Mouse (Mus musculus) 3T3-L1 (cell line): ENCODE data around the gene Acpp.

ENCODE experiments used
- DNase-seq: peaks from one replicate; pipeline ENCODE4 v3.0.0-alpha.2; 2015; ENCODE audit warnings: low read depth, low spot score

Gene Acpp

DNA sequence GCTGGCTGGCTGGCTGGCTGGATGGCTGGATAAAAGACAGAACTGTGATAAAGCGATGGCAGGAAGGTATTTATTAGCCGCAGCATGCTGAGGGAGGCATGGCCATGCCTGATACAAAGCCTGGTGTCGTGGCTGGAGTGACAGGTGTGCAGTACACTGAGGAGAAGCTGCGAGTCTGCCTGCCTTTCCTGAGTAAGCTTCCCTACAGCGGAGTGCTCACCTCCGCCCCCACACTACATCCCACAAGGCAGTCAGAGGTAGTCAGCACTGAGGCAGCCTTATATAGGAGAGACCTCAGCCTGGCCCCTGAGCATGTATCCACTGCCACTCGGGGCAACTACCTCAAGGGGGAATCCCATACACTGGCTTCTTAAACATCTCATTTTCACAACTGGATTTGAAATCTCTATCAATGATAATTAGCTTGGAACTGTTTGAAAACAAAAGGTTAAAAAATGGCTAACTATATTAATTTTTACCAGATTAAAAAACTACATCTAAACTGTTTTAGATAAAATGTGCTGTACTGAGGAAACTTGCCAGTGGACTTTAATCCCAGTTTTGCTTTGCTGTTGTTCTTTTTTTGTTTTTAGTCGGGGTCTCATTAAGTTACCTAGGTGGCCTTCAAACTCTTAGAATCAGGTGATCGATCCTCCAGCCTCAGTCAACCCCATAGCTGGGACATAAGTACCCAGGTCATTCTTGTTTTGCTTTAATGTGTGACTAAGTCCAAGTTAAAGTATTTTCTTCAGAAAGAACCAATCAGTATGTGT is 83.0 kb downstream of the Acpp start:
- no peak for DNase-seq

DNA sequence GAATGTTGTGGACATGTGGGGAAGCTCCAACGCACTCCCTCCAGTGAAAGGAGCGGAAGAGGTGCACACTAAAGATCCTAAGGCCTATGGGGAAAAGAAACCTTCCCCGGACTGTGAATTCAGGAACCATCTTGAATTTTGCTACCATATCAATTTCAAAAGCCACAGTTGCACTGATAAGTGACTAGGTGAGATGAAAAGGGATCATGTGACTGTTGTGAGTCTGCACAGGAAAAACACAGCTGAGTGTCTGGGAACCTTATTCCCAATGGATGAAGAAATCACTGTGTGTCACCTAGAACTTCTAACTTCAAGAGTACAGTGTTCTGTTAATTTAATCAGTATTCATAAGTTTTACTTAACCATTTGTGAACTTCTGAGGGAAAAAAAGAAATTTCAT is 84.9 kb downstream of the Acpp start:
- DNase-seq, result no peak

DNA sequence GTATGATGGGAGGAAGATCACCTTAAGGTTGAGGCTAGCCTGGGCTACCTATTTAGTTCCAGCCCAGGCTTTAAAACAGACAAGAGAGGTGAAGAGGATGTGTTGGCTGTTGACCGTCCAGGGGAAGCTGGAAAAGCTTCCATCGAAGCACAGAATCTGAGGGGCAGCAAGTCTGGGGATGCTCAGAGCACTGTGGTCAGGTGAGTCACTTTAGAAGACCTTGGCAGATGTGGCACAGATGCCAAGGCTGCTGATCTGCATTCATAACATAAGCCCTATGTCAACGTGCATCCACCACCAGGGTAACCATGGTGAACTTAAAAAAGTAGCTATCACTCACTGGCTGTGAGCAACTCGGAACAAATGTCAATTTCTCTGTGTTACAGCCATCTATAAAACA is 85.9 kb downstream of the Acpp start:
- peak; percentile 65 for DNase-seq

DNA sequence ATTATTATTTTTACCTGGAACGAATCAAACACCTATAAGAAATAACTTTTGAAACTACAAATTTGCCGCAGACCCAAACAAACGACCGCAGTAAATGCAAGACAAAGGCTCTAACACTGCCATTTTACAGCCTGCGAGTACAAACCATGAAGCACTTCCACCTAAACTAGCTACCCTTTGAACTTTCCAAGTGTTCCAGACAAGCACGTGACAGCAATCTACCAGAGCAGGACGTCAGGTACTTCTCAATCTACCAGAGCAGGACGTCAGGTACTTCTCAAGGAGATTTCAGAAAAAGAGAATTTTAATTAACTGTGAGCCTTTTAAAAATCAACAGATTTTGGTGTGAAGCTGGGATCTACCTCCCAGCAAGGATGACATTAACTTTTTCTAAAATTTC is 86.4 kb downstream of the Acpp start:
- no peak for DNase-seq

DNA sequence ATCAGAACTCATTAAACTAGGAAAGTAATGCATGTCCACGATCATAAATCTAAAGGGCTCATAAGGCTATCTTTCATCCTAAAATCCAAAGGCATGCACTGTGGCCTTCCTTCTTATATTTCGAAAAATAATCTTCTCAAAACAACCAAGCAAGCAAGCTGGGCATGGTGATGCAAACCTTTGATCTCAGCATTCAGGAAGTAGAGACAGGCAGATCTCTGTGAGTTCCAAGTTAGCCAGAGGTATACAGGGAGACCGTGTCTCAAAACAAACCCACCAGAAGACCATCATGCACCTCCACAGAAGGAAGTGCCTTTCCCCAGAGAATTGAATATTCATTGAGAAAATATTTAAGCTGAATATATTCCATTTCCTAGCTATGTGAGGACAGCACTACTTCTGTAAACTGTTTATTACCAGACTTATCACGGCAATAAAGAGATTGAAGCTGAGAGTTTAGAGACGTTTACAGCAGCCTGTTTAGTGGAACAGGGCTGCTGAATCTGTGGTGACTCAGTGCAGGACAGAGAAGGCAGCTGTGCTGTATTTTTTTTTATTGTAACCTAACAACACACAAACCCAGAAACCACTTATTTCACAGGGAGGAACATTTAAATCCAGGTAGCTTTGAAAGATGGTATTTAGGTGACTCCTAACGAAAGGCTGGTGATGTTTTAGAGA is 90.1 kb downstream of the Acpp start:
- DNase-seq, result no peak

DNA sequence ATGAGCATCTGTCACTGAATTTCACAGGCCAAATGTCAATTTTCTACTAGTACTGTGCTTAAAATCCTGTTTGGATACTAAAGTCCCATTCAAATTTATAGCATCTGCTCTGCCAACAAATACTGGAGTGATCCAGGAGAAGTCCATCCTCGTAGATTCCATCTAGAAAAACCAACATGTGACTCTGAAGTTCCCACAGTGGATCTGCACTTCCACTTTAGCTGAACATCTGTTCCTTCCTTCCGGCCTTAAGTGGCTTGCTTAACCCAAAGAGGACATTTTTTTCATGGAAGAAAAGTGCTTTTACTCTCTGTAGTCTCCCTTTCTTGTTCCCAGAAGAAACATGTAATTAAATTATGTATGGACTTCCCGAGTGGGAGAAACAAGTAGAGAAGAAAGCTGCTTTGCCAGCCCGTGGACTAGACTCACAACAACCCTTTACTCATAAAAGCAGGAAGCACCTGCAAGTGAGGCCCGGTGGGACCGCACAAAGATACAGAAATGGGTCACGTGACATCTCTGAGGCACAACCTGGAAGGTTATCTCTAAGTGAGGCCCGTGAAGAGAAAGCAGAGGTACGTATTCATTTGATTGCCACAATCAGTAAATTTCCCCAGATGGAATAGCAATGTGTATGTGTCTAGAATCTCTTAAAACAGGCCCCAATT is 93.6 kb downstream of the Acpp start:
- no peak for DNase-seq

DNA sequence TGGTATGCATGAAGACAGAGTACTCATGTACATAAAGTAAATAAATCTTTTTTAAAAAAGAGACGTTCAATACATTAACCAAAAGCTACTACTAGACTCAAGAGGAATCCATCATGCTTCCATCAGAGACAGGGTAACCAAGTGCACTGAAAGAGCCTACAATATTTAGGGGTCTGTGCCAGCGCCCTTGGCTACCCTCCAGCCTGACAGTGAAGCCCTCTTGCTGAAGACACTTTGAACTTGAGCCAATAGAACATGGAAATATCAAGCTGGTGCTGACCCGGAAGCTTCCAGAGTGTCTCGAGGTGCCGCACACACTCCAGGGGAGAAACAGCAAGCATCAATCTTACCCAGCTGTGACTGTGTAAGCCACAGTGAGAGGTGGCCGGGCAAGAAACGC is 97.4 kb downstream of the Acpp start:
- no peak for DNase-seq

DNA sequence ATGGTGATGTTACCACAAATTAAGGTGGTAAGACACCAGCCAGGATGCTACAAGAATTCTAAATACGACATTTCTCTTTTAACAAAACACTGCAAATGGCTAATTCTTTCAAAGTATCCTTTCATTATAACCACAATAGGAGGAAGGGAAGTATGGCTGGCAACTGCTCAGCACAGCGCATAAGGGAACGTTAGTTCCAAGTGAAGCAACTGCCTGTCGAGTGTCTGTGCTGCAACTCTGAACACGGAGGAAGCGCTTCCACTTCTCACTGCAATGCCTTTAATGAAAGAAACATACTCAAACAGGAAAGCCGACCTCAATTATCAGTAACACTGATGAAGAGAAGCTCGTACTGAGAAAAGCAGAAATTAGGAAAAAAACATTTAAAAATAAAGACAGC is 98.5 kb downstream of the Acpp start:
- no peak for DNase-seq
